Mouse (Mus musculus): ENCODE measurements around the gene G0s2.
"Not testable (repeated sequence)": the region's sequence is repeated elsewhere in the genome, so short reads cannot be mapped to it uniquely, and the experiment has no call there.

G0s2 gene

DNA sequence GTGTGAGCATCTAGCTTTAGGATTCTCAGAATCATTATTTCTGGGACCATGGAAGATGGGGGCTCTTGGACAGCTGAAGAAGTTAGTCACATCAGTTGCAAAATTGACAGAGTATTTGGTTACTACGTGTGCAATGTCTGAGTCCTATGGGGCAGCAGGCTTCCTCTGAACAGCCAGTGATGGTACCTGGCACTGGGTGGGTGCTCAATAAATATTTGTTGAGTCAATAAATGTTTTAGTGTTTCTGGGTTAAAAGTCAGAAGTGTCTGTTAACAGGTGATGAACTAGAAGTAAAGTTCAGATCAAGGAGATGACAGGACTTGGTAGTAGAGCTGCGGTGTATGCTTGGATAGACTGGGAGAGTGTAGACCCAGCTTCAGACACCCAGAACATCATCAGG lies 14.6 kb upstream of the G0s2 start:
- no peak for DNase-seq

- DNase-seq, result peak; percentile 62
These were observed 12.8 kb upstream of the G0s2 start for GRCm38 (mm10) chr1:193285766-193286325.

GRCm38 (mm10) chr1:193284228-193284779 lies 11.3 kb upstream of the G0s2 start:
- no peak for DNase-seq

- no peak for DNase-seq
These were observed 8.3 kb upstream of the G0s2 start for GRCm38 (mm10) chr1:193281344-193281743.

- no peak for DNase-seq
These were observed 6.5 kb upstream of the G0s2 start for GRCm38 (mm10) chr1:193279492-193279891.

GRCm38 (mm10) chr1:193278414-193279045 lies 5.5 kb upstream of the G0s2 start:
- no peak for DNase-seq

GRCm38 (mm10) chr1:193274407-193275071 lies 1.5 kb upstream of the G0s2 start:
- no peak for DNase-seq

GRCm38 (mm10) chr1:193272137-193272915 lies 691 bp downstream of the G0s2 start:
- peak; percentile 17 for DNase-seq

DNA sequence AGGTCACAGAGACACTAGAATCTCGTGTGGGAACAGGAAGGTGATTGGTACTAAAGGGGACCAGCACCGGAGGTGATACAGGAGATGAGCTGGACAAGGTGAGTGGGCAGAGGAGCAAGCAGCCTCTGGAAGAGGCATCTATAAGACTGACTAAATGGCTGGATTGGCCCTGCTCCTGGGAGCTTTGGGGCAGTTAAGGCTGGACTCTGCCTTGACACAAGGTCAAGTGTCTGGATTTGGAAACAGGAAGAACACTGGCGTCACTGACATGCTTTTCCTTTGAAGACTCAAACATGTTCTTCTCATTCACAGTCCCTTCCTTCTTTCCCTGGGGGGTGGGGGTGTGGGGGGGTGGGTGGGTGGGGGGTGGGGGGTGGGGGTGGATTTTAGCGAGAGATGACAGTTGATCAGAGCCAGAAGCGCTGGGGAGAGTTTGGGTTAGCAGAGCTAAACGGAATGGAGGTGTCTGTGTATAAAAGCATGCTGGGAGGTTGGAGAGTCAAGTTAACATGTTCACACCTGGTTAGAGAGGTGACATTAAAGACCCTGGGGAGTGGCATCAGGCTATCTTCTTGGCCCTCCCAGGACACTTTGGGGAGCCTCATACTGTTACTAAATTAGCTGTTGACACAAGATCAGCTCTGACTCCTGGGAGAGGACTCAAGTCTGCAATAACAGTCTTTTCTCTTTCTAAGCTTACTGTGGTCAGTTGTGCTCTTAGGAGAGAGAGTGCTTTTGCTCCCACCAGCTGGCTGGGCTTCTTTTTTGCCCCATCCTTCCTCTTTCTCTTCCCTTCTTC lies 1.9 kb downstream of the G0s2 start:
- no peak for DNase-seq

- no peak for DNase-seq
These were observed 7.3 kb downstream of the G0s2 start for GRCm38 (mm10) chr1:193265734-193266133.

DNA sequence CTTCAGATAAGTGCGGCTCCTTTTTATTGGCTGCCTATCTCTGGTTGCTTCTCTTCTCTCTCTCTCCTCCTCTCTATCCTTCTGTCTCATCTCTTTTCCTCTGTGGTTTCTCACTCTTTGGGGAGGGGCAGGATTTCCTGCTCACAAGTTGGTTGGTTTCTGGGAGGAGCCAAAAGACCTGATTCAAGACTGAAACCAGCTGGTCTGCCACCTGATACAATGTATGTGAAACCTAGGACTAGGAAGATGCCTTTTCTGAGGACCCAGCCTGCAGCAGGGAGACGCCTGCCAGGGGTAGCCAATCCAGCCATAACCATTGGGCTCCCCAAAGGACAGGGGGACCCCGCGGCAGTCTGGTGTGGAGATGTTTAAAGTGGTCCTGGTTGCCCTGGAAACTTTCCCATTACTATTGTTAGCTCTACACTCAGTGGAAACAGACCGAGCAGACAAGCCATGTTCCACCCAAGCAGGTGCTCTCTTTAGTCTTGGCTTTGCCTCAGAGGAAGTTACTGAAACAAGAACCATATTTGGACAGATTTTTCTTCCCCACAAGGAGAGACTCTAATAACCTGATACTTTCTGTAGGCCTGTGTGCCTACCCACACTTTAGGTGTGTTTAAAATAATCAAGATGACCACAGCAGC lies 8.9 kb downstream of the G0s2 start, which contains the start of gene Hsd11b1:
Gene Hsd11b1, minus strand, starts transcription at position 121 of the 644 bp plus-strand sequence.
- DNase-seq, result peak; percentile 83

GRCm38 (mm10) chr1:193263026-193263907 lies 9.8 kb downstream of the G0s2 start:
- DNase-seq, result peak; percentile 43

DNA sequence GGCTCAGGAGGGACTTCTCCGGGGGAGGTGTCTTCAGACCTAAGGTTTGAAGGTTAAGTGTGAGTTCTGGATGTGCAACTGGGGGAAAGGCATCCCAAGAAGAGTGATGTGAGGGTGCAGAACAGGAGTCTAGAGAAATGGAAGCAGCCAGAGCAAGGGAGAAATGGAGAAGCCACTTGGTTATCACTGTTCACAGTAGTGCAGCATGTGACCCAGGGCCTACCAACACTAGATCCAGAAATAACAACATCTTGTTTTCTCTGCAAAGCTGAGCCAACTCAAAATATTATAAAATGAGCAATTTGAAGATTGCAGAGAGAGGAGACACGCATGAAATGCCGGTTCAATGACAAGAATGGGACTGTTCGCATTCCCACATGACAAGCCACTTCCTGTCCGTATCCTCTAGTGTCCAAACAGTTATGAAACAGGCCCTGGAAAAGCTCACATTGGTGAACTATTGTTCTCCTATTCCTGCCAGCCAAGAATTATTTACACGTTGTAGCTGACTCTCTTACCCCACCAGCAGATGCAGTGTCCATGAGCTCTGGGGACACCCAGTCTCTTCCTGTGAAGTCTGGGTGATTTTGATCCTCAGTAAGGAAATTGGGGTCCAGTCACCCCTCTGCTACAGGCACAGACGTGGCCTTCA lies 11.0 kb downstream of the G0s2 start:
- DNase-seq, result no peak

GRCm38 (mm10) chr1:193259559-193259958 lies 13.5 kb downstream of the G0s2 start:
- no peak for DNase-seq

DNA sequence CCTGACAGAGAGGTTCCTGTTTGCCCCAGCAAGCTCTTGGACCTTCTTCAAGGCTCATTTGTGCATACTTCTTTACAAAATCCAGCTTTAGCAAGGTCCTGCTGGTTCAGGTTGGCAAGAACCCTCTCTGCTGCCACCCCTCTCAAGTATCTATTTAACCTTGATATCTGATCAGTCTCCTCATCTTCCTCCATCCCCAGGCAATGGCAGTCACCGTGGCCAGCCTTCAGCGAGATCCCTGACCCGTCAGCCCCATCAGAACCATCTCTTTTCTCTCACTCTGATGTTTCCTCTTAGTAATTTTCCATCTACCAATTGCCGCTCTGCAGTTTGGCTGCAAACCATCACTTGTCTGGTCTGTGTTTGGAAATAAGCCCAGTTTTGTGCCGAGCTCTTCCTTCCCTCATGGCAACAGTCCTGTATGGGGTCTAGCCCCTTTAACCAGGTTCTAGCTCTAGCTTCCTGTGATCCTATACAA lies 16.4 kb downstream of the G0s2 start:
- DNase-seq, result no peak

DNA sequence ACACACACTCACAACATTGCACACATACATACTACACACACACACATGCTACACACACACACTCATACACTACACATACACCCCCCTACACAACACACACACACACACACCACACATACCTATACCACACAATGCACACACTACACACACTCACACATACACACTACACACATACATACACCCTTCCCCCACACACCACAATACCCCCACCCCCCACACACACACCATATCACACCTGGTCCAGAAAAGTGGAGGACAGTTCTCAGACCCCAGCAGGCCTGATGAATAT lies 16.8 kb downstream of the G0s2 start:
- DNase-seq, result no peak

DNA sequence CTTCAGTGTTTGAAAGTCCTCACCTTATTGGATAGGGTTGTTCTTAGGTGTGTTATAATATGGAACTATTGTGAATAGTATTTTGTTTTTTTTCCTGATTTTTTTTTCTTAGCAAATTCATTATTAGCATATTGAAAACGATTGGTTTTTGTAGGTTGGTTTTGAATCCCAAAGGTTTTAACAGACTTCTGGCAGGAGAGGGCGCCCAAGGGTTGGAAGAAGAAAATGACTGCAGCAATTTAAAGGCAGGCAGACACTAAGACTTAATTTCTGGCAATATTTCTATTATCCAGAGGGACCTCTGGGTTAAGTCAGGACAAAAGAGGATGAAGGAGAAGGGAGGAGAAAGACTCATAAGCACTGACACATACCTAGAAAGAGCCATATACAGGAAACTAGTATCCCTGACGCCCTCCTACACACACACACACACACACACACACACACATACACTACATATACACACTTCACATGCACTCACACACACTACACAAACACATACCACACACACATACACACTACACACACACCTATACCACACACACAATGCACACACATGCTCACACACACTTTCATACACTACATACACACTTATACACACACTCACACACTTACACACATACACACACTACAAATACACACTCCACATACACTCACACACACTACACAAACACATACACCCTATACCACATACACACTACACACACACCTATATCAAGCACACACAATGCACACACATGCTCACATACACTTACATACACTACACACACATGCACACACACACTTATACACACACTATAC lies 17.3 kb downstream of the G0s2 start:
- peak; percentile 82 for DNase-seq

DNA sequence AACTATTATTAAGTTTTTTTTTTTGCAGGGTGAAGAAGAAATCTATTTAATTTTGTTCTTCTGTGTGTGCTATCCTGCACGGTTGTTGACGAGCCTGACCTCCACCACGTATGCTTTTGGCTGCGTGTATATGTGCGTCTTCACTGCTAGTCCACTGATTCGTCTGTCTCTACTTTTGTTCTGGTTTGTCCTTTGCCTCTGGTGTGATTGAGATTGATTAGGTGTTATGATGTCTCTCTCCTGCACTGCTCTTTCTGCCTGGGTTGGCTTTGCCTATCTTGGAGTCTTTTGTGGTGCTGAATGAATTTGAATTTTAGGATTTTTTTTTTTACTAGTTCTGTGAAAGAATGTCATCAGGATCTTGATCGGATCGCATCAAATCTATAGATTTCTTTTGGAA lies 18.0 kb downstream of the G0s2 start:
- DNase-seq, result no peak

- DNase-seq, result not testable (repeated sequence)
These were observed 19.1 kb downstream of the G0s2 start for GRCm38 (mm10) chr1:193253895-193254294.
